In the genomic region with DNA sequence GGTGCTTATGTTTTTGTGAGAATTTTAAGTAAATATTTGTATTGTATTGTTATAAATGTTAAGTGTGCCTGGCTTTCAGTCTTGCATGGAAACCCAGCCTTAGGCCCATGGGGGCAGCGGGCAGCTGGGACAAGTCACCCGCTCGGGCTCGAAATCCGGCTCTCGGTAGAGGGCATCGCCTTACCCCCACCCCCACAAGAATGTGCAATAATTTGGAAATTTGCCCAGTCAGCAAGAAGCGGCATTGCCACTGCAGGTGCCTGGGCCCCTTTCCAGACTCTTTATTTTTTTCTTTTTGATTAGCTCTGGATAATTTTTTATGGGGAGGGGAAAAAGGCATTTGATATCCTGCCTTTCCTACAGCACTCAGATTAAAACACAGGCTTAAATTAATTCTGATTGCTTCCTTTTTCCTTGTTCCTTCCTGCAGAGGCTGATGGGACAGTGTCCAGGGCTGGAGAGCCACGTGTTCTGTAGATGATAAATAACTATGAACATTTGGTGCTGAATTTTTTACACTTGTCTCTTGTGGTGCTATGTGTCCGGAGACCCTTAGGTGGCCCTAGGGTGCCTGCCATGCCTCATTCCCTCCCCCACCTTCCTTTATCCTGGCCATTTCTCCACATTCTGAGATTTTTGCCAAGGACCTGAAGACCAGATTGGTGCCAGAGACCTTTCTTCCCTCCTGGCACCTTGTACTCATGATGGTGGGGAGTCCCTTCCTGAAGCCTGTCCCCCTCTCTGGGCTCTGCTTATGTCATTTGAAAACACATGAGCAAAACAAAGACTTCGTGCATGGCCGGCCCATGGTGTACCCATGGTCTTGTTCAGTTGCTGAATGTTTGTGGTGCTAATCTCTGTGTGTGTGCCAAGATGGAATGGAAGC, we compare ENCODE assay signal across 10 mouse cellular contexts. TPM values are rescaled to one million over a fixed set of nuclear protein-coding genes. Genes with fewer than 3 reads are reported as not detected.
DNase-seq lines count a peak whose midpoint lies in the region; ATAC-seq lines count a peak whose summit lies in the region.
"Had no signal": no experiment of that assay in that cellular context is flagged by ENCODE, and none has a peak within 500 bp of the region (broad histone marks: within the 10 kb centered on the region; RNA-seq: fewer than 3 reads in every experiment).

No protein-coding gene starts in this region.

- peak; percentile 51 for DNase-seq in heart, postnatal 4 days
- no peak for DNase-seq in heart, adult 9 months (ENCODE audit: low spot score in 2 of 2)
- peak; percentile 12 for DNase-seq in brain, embryonic 18.5 days (ENCODE audit: low read depth, low spot score)
- no peak for DNase-seq in frontal cortex, postnatal 14 days (ENCODE audit: low spot score in 2 of 2)
- no peak for DNase-seq in B cell, adult 2 months

- H3K4me2 ChIP-seq in embryonic facial prominence, embryonic 15.5 days (replicated peaks) = no peak overlapping the region
- no peak overlapping the region for H3K4me2 ChIP-seq in limb, embryonic 15.5 days

- H3K36me3 ChIP-seq in embryonic facial prominence, embryonic 15.5 days = peaks cover 66% of the 10 kb centered on the region
- H3K36me3 ChIP-seq in limb, embryonic 15.5 days = peaks cover 74% of the 10 kb centered on the region

- H3K9ac ChIP-seq in embryonic facial prominence, embryonic 15.5 days = no peak overlapping the region
- H3K9ac ChIP-seq in limb, embryonic 15.5 days = no peak overlapping the region

- no peak overlapping the region for H3K4me3 ChIP-seq in embryonic facial prominence, embryonic 15.5 days (replicated peaks)
- no peak overlapping the region for H3K4me3 ChIP-seq in limb, embryonic 15.5 days

- H3K9me3 ChIP-seq in embryonic facial prominence, embryonic 15.5 days (replicated peaks) = no peaks in the 10 kb centered on the region
- no peaks in the 10 kb centered on the region for H3K9me3 ChIP-seq in limb, embryonic 15.5 days

- peak overlapping the region; percentile 28; the same call in 1 of the 2 replicates for H3K27ac ChIP-seq in embryonic facial prominence, embryonic 15.5 days (replicated peaks)
- peak overlapping the region; percentile 11; the same call in 1 of the 2 replicates for H3K27ac ChIP-seq in limb, embryonic 15.5 days

- WGBS in embryonic facial prominence, embryonic 15.5 days = 59% methylated on average over 12 of the region's 12 CpGs
- 47% methylated on average over 12 of the region's 12 CpGs for WGBS in limb, embryonic 15.5 days

- no peak for ATAC-seq in embryonic facial prominence, embryonic 15.5 days (ENCODE audit: insufficient number of reproducible peaks, low FRiP score, low TSS enrichment, low read depth)
- no peak for ATAC-seq in limb, embryonic 15.5 days (ENCODE audit: insufficient number of reproducible peaks, low FRiP score, low TSS enrichment, low read depth)
- ATAC-seq in inflammation-experienced regulatory T-cells, adult 6 months = no peak

- peaks cover 19% of the 10 kb centered on the region for H3K4me1 ChIP-seq in embryonic facial prominence, embryonic 15.5 days
- peaks cover 29% of the 10 kb centered on the region for H3K4me1 ChIP-seq in limb, embryonic 15.5 days

- no peaks in the 10 kb centered on the region for H3K27me3 ChIP-seq in embryonic facial prominence, embryonic 15.5 days
- H3K27me3 ChIP-seq in limb, embryonic 15.5 days = no peaks in the 10 kb centered on the region

RNA-seq across cellular contexts. Expression of a gene that starts 46.9 kb away (rescaled TPM):
- total RNA-seq in heart, postnatal 4 days (2021) = not detected
- 0.28 and 0.47 TPM in 2 replicates for polyA plus RNA-seq in embryonic facial prominence, embryonic 15.5 days (2015; fragmentation: Nextera tagmentation; extraction: Ambion mirVana)
- 0.37 and 0.45 TPM in 2 replicates for polyA plus RNA-seq in limb, embryonic 15.5 days (2015; fragmentation: Nextera tagmentation; extraction: Ambion mirVana)
- not detected for polyA plus RNA-seq in inflammation-experienced regulatory T-cells, adult 6 months (2017; shearing (Covaris generic))
- total RNA-seq: gastrocnemius, adult 18-20 months; layer of hippocampus, postnatal 36 days had no signal

Comparison
In these comparisons a context has a peak if more than half of its experiments do, and no peak if none do; other contexts are left out.
1. DNase-seq: peak in heart, postnatal 4 days (single experiment) and brain, embryonic 18.5 days (single experiment); none in heart, adult 9 months (0 of 2), frontal cortex, postnatal 14 days (0 of 2) and B cell, adult 2 months (0 of 2).